Mouse (Mus musculus) ZHBTc4 (cell line): ENCODE results near the gene Rbx1.

ENCODE experiments used
- DNase-seq: peaks from one replicate; pipeline ENCODE4 v3.0.0-alpha.2; 2011; ENCODE audit warnings: low read depth, low spot score

Rbx1 gene

DNA sequence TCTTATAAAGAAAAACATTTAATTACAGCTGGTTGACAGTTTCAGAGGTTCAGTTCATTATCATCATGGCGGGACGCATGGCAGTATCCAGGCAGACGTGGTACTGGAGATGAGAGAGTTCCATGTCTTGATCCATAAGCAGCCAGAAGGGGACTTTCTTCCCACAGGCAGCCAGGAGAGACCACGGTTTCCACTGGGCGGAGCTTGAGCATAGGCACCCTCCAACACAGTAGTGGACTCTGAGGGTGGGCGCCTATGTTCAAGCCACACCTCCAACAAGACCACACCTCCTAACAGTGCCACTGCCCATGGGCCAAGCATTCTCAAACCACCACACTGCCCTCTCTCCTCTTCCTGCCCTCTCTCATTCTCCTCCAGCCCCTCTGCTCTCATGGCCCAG is 17.6 kb downstream of the Rbx1 start:
- no peak for DNase-seq

GRCm38 (mm10) chr15:81485483-81485882 is 19.4 kb downstream of the Rbx1 start:
- no peak for DNase-seq

DNA sequence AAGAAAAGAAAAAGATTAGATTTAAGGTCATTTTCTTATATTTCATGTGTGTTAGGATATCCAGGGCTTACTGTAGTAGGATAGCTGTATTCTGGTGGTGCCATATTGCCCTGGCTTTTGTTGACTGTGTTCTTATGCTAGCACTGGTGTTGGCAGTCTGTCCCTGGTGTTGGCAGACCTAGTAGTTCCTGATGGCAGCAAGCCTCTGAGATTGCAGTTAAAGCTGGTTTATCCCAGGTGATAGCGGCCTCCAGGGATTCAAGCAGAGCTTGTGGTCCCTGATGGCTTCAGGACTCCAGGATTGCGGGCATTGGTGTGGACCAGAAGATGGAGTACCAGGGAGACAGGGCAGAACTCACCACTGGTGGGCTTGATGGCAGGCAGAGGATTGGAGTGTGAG is 37.4 kb downstream of the Rbx1 start:
- no peak for DNase-seq

DNA sequence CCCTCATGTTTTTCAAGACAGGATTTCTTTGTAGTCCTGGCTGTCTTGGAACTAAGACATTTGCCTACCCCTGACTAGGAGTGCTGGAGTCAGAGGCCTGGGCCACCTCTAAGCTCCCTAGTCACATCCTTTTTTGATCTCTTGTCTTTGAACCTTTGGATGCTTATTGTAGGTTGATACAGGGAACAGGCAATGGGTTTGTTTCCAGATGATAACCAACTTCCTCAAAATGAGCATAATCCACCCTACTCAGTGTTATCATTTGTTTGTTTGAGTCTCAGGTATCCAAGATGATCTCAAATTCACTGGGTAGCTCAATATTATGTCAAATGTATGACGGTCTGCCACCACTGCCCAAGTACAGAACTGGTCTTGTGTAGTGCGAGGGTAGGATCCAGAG is 37.9 kb downstream of the Rbx1 start:
- no peak for DNase-seq

DNA sequence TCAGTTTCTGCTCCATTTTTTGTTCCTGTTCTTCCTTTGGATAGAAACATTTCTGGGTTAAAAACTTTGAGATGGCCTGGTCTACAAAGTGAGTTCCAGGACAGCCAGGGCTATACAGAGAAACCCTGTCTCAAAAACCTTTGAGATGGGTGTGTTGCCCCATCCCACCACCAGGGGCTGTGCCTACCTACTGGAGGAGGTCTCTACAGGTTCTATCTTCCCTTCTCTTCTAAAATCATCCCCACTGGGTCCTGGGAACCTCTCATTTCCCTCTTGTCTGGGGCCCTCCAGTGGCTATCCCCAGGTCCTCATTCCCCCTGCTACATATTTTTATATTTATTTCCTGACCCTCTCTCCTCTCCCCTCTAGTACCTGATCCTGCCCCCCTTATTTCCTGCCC is 41.1 kb downstream of the Rbx1 start:
- peak; percentile 83 for DNase-seq

- no peak for DNase-seq
Measured at GRCm38 (mm10) chr15:81510621-81511020, 44.5 kb downstream of the Rbx1 start.

GRCm38 (mm10) chr15:81511601-81512261 is 45.6 kb downstream of the Rbx1 start:
- peak; percentile 80 for DNase-seq

GRCm38 (mm10) chr15:81514111-81514971 is 48.2 kb downstream of the Rbx1 start:
- DNase-seq: peak; percentile 97

DNA sequence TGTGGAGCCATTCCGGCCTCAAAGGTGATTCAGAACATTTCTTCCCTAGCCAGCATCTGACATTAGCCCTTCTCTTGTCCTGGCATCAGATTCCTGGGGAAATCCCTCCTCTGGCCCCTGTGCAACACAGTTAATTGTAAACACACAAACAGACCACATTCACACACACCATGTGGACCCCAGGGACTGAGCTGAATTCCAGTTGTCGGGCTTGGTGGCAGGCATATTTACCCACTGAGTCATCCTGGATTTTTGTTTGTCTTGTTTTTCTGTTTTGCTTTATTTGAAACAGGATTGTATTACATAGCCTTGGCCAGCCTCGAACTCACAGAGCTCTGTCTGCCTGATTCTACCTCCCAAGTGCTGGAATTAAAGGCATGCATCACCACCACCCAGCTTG is 49.1 kb downstream of the Rbx1 start:
- DNase-seq: no peak

DNA sequence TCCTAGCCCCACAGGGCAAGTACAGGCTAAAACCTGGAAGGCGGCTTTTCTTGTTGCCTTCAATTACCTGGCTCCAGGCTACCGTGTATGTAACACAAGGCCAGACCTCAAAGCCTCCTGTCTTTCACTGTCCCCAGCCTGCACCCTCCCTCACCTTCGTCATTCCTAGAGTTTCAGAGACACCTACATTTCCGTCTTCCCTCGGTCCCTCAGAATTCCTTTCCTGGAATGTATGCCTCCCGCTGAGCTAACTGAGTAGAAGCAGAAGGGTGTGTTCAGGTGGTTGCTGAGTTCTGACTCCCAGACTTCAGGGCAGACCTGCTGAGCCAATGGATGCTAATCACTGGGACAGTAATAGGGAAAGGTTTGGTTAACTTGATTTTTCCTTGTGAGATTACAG is 51.9 kb downstream of the Rbx1 start:
- peak; percentile 96 for DNase-seq

GRCm38 (mm10) chr15:81518761-81519160 is 52.7 kb downstream of the Rbx1 start:
- peak; percentile 59 for DNase-seq

DNA sequence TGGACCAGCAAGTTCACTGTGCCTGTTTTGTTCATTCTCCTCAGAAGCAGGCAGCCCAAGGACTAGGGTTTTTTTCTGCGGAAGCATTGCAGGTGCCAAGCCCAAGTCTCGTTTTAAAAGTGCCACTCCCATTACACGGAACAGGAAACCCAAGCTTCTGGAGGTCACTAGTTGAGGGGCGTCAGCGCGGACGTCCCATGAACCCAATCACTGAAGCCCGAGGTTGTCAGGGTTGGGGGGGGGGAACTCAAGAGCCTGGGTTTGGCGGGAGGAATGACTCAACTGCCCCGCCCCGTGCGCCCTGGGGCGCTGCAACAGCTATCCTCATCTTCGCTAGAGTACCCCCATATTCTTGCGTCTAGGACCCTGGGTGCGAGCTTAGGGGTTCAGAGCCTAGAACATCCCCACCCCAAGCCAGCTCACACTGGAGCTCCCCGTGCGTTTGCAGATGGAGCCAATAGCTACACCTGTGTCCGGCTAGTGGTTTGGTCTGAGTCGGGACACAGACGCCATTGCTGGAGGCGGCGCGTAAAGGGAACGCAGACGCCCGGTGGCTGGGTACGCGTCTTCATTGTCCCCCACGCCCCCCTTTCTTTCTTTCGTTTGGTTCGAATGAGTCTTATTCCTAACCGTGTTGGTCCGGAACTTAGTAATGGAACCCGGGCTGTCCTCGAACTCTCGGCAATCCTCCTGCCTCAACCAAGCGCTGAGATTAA is 56.1 kb downstream of the Rbx1 start:
- peak; percentile 92 for DNase-seq

DNA sequence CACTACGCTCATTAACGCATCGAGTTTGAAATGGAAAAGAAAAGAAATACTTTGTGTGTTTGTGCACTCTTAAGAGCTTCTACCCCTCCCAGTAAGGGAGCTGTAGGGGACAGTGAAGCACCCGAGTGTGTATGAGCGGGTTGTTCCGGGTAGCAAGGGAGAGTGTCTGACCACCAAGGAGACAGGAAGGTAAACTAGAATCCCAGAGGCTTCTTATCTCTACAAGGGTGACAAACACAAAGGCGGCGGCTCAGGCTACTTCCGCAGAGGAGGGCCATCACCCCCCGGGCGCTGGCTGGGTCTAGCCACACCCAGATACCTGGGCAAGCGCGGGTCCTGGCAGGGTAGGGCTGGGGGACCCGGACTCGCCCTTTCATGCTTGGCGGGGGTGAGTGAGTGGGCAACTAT is 56.7 kb downstream of the Rbx1 start:
- DNase-seq: no peak

DNA sequence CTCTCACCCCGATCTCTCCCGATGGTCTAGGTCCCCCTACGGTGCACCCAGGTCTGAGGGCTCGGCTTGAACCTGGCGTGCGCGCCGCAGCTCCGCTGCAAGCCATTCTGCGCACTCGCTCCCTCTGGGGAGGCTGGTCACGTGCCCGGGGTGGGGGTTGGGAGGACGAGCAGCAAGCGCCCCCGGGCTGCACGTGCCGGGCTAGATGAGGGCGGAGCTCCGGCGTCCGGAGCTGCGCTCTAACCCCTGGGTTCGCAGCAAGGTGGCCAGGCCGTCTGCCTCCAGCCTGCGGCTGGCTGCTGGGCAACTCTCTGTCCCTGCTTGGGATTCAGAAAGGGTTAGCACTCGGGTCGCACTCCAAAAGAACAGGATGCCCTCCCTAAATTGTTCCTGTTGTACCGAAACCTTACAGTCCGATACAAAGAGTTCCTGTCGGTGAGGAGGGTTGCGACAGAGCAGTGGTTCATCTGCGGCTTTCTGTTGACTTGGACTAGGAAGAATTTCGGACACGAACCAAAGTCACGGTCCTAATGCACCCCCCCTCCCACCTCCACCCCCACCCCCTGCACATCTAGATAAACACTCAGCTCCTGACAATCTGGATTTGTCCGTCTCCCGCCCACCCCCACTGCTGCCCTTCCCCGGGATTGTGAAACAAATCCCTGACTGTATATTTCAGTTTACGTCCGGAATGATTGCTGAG is 57.2 kb downstream of the Rbx1 start:
- peak; percentile 99 for DNase-seq

GRCm38 (mm10) chr15:81523901-81524300 is 57.8 kb downstream of the Rbx1 start:
- no peak for DNase-seq
